Mouse (Mus musculus): ENCODE measurements around the gene Srd5a3. TPM values are rescaled to one million over a fixed set of nuclear protein-coding genes. Genes with fewer than 3 reads are reported as not detected.

Gene Srd5a3
- polyA plus RNA-seq, 1 experiment: 56.9 TPM

GRCm38 (mm10) chr5:76137586-76137985, 2.5 kb upstream of the Srd5a3 start:
- no peak for DNase-seq
- no peak for TF ChIP-seq CTCF (conservative IDR thresholded peaks at IDR 0.05; ENCODE audit: insufficient read depth, insufficient read length, low read depth, low read length)
- TF ChIP-seq POLR2A (IDR thresholded peaks at IDR 0.05; ENCODE audit: low read depth, low read length): no peak
- no peaks in the 10 kb centered on the region for H3K36me3 ChIP-seq (ENCODE audit: control insufficient read depth, insufficient read depth, low read length)
- H3K4me3 ChIP-seq (ENCODE audit: insufficient read depth, low read depth, low read length): no peak overlapping the region
- no peak overlapping the region for H3K27ac ChIP-seq (ENCODE audit: insufficient read depth, low read depth, low read length)
- no peaks in the 10 kb centered on the region for H3K27me3 ChIP-seq (replicated peaks; ENCODE audit: control insufficient read depth, insufficient read depth, low read length)
- H3K4me1 ChIP-seq (ENCODE audit: control insufficient read depth, insufficient read depth, low read length): no peaks in the 10 kb centered on the region
- WGBS: 94% methylated on average over 1 of the region's 1 CpGs

GRCm38 (mm10) chr5:76138071-76138470, 2.0 kb upstream of the Srd5a3 start:
- H3K27me3 ChIP-seq (replicated peaks; ENCODE audit: control insufficient read depth, insufficient read depth, low read length): no peaks in the 10 kb centered on the region
- DNase-seq: no peak
- no peak overlapping the region for H3K4me3 ChIP-seq (ENCODE audit: insufficient read depth, low read depth, low read length)
- TF ChIP-seq CTCF (conservative IDR thresholded peaks at IDR 0.05; ENCODE audit: insufficient read depth, insufficient read length, low read depth, low read length) (no peak), POLR2A (IDR thresholded peaks at IDR 0.05; ENCODE audit: low read depth, low read length) (no peak)
- no peaks in the 10 kb centered on the region for H3K4me1 ChIP-seq (ENCODE audit: control insufficient read depth, insufficient read depth, low read length)
- H3K36me3 ChIP-seq (ENCODE audit: control insufficient read depth, insufficient read depth, low read length): no peaks in the 10 kb centered on the region
- H3K27ac ChIP-seq (ENCODE audit: insufficient read depth, low read depth, low read length): no peak overlapping the region
- 98% methylated on average over 1 of the region's 1 CpGs for WGBS

DNA sequence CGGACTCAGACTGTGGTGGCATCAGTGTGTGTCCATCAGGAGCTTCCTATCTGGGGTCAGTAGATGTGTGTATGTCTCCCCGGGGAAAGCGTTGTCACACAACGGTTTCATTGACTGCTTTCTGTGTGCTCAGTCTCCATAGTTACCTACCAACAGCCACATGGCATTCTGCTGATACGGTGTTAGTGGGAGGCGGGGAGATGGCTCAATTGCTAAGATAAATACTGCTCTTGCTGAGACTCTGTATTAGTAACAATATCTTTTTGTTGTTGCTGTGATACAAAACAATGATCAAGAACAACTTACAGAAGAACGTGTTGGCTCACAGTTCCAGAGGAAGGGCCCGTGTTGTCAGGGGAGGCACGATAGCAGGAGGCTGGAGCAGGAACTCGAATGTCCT, 1.6 kb upstream of the Srd5a3 start:
- Histone ChIP-seq H3K4me3 (ENCODE audit: insufficient read depth, low read depth, low read length) (no peak overlapping the region), H3K27ac (ENCODE audit: insufficient read depth, low read depth, low read length) (no peak overlapping the region), H3K27me3 (replicated peaks; ENCODE audit: control insufficient read depth, insufficient read depth, low read length) (no peaks in the 10 kb centered on the region), H3K36me3 (ENCODE audit: control insufficient read depth, insufficient read depth, low read length) (no peaks in the 10 kb centered on the region), H3K4me1 (ENCODE audit: control insufficient read depth, insufficient read depth, low read length) (no peaks in the 10 kb centered on the region)
- no peak for DNase-seq
- no peak for TF ChIP-seq POLR2A (IDR thresholded peaks at IDR 0.05; ENCODE audit: low read depth, low read length)
- no peak for TF ChIP-seq CTCF (conservative IDR thresholded peaks at IDR 0.05; ENCODE audit: insufficient read depth, insufficient read length, low read depth, low read length)
- 91% methylated on average over 10 of the region's 10 CpGs for WGBS

DNA sequence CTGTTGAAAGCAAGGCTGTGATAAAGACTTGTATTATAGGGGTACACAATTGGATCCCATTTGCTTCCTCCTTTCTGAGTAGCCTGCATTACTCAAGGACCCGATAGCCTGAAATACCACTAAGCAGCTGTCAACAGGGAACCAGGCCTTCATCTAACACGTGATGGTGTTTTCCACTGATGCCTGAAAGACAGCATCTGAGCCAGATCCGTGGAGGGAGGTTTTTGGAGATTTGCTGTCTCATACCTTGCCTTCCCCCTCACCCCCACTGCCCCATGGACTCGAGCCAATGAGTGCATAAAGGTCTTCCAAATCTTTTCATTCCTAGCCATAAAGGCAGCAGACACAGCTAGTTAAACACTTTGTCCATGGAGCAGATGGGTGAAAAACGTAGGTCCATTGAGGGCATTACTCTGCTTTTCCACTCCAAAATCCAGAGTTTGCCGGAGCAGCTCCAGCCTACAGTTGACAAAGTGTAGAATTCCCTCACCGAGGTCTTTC, 850 bp upstream of the Srd5a3 start:
- no peak for DNase-seq
- Histone ChIP-seq H3K27me3 (replicated peaks; ENCODE audit: control insufficient read depth, insufficient read depth, low read length) (no peaks in the 10 kb centered on the region), H3K36me3 (ENCODE audit: control insufficient read depth, insufficient read depth, low read length) (no peaks in the 10 kb centered on the region), H3K4me1 (ENCODE audit: control insufficient read depth, insufficient read depth, low read length) (no peaks in the 10 kb centered on the region), H3K27ac (ENCODE audit: insufficient read depth, low read depth, low read length) (no peak overlapping the region), H3K4me3 (ENCODE audit: insufficient read depth, low read depth, low read length) (no peak overlapping the region)
- 50% methylated on average over 7 of the region's 7 CpGs for WGBS
- TF ChIP-seq CTCF (conservative IDR thresholded peaks at IDR 0.05; ENCODE audit: insufficient read depth, insufficient read length, low read depth, low read length) (no peak), POLR2A (IDR thresholded peaks at IDR 0.05; ENCODE audit: low read depth, low read length) (no peak)

DNA sequence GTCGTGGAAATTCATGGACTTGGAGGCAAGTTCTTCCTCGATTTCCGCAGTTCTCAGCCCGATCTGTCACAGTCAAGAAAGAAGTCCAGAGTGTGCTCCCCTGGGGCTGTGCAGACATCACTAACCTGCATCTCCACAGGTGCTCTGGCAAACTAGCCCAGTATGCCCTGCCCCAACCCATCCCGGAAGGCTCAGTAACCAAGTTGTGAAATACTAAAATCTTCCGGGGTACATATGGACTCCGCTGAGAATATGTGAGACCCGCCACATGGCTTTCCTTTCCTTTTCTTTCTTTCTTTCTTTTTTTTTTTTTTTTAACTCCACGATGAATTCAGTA, 627 bp downstream of the Srd5a3 start:
- Histone ChIP-seq H3K36me3 (ENCODE audit: control insufficient read depth, insufficient read depth, low read length) (no peaks in the 10 kb centered on the region), H3K27ac (ENCODE audit: insufficient read depth, low read depth, low read length) (peak overlapping the region; percentile 91), H3K4me3 (ENCODE audit: insufficient read depth, low read depth, low read length) (peak overlapping the region; percentile 67), H3K27me3 (replicated peaks; ENCODE audit: control insufficient read depth, insufficient read depth, low read length) (no peaks in the 10 kb centered on the region), H3K4me1 (ENCODE audit: control insufficient read depth, insufficient read depth, low read length) (no peaks in the 10 kb centered on the region)
- 7% methylated on average over 9 of the region's 9 CpGs for WGBS
- TF ChIP-seq POLR2A (IDR thresholded peaks at IDR 0.05; ENCODE audit: low read depth, low read length) (no peak), CTCF (conservative IDR thresholded peaks at IDR 0.05; ENCODE audit: insufficient read depth, insufficient read length, low read depth, low read length) (no peak)
- DNase-seq: no peak

- Histone ChIP-seq H3K27me3 (replicated peaks; ENCODE audit: control insufficient read depth, insufficient read depth, low read length) (no peaks in the 10 kb centered on the region), H3K36me3 (ENCODE audit: control insufficient read depth, insufficient read depth, low read length) (no peaks in the 10 kb centered on the region), H3K27ac (ENCODE audit: insufficient read depth, low read depth, low read length) (no peak overlapping the region), H3K4me1 (ENCODE audit: control insufficient read depth, insufficient read depth, low read length) (no peaks in the 10 kb centered on the region), H3K4me3 (ENCODE audit: insufficient read depth, low read depth, low read length) (no peak overlapping the region)
- TF ChIP-seq CTCF (conservative IDR thresholded peaks at IDR 0.05; ENCODE audit: insufficient read depth, insufficient read length, low read depth, low read length) (no peak), POLR2A (IDR thresholded peaks at IDR 0.05; ENCODE audit: low read depth, low read length) (no peak)
- 87% methylated on average over 4 of the region's 4 CpGs for WGBS
- no peak for DNase-seq
Observed at GRCm38 (mm10) chr5:76143356-76143755, 3.3 kb downstream of the Srd5a3 start.

GRCm38 (mm10) chr5:76146401-76146800, 6.3 kb downstream of the Srd5a3 start:
- no peak for DNase-seq
- Histone ChIP-seq H3K27me3 (replicated peaks; ENCODE audit: control insufficient read depth, insufficient read depth, low read length) (no peaks in the 10 kb centered on the region), H3K36me3 (ENCODE audit: control insufficient read depth, insufficient read depth, low read length) (no peaks in the 10 kb centered on the region), H3K4me1 (ENCODE audit: control insufficient read depth, insufficient read depth, low read length) (no peaks in the 10 kb centered on the region), H3K27ac (ENCODE audit: insufficient read depth, low read depth, low read length) (no peak overlapping the region), H3K4me3 (ENCODE audit: insufficient read depth, low read depth, low read length) (no peak overlapping the region)
- TF ChIP-seq CTCF (conservative IDR thresholded peaks at IDR 0.05; ENCODE audit: insufficient read depth, insufficient read length, low read depth, low read length) (no peak), POLR2A (IDR thresholded peaks at IDR 0.05; ENCODE audit: low read depth, low read length) (no peak)
- WGBS: 96% methylated on average over 1 of the region's 1 CpGs

DNA sequence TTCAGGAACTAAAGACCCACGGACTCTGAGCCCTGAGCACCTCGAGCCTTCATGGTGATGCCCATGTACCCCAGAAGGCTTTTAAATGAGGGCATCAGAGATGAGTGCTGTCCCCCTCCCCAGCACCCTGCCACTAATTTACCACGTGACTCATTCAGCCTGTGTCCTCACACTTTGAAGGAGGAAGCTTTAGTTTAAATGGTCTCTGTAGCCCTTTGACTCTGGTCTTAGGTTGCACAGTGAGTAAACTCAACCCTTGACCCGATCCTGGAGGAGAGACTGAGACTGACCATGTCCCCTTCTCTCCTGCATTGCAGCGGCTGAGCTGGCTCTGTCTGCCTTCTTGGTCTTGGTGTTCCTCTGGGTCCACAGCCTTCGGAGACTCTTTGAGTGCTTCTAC, 9.4 kb downstream of the Srd5a3 start:
- Histone ChIP-seq H3K4me1 (ENCODE audit: control insufficient read depth, insufficient read depth, low read length) (no peaks in the 10 kb centered on the region), H3K36me3 (ENCODE audit: control insufficient read depth, insufficient read depth, low read length) (no peaks in the 10 kb centered on the region), H3K27ac (ENCODE audit: insufficient read depth, low read depth, low read length) (no peak overlapping the region), H3K4me3 (ENCODE audit: insufficient read depth, low read depth, low read length) (no peak overlapping the region), H3K27me3 (replicated peaks; ENCODE audit: control insufficient read depth, insufficient read depth, low read length) (no peaks in the 10 kb centered on the region)
- 92% methylated on average over 6 of the region's 6 CpGs for WGBS
- no peak for TF ChIP-seq POLR2A (IDR thresholded peaks at IDR 0.05; ENCODE audit: low read depth, low read length)
- TF ChIP-seq CTCF (conservative IDR thresholded peaks at IDR 0.05; ENCODE audit: insufficient read depth, insufficient read length, low read depth, low read length): no peak
- DNase-seq: no peak

Data from kidney, adult 2 months (tissue).